Mouse (Mus musculus) cerebellum, adult 9-10 months (tissue): ENCODE measurements around the gene Tep1.
"Not testable (repeated sequence)": the region's sequence is repeated elsewhere in the genome, so short reads cannot be mapped to it uniquely, and the experiment has no call there.

Experiments
- DNase-seq: peaks from one replicate; pipeline ENCODE4 v3.0.0; 2022

Gene Tep1

DNA sequence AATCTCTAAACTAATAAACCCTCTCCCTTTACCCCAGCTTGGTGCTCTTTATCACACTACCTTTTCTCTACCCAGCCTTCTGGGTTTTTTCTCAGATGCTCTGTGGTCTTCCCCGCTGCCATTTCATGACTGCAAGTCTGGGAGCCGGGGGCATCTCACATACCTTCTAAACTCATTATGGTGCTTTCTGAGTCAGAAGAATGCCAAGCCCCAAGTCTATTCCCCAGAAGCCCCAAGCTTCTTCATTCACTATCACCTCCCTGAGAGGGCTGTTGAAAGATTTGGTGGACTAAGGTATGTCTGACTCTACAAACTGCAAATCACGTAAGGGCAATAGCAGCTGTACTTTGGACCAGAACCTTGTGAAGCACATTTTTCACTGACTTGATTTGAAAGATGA is 3.4 kb downstream of the Tep1 start:
- no peak for DNase-seq

GRCm38 (mm10) chr14:50865005-50865404 is 5.4 kb downstream of the Tep1 start:
- not testable (repeated sequence) for DNase-seq

DNA sequence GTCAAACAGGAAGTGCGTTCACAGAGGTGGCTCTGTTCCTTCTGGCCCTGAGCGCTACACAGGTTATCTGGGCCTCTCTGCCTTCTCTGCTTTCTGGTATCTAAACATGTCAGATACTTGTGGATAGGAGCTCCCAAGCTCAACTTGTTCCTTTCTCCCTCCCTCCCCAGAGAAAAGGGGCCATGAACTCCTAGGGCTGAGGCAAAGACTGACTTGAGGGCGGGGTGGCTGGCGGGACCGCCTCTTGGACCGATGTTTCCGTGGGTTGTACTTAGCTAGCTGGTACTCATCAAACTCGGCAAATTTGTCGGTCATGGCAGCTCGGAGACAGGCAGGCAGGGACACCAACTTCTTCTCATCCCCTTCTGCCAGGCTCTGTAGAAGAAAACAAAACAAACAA is 7.7 kb downstream of the Tep1 start:
- no peak for DNase-seq

GRCm38 (mm10) chr14:50855788-50856187 is 14.6 kb downstream of the Tep1 start:
- DNase-seq: no peak

DNA sequence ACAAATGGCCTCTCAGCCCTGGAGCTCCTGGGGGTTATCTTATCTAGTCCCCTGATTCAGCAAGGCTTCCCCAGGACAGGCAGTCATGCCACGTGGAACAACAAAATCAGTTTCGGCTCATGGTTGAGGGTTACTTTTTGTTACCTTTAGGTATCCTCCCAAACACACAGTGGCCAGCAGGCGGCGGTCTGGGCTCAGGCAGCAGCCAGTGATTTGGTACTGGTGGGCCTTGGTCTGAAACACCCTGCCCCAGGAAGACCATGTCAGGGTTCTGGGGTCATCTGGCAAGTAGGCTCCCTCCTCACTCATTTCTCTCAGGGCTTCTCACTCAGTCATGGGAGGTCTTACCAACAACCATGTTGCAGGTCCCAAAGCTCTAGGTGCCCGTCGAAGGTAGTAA is 33.1 kb downstream of the Tep1 start:
- no peak for DNase-seq

DNA sequence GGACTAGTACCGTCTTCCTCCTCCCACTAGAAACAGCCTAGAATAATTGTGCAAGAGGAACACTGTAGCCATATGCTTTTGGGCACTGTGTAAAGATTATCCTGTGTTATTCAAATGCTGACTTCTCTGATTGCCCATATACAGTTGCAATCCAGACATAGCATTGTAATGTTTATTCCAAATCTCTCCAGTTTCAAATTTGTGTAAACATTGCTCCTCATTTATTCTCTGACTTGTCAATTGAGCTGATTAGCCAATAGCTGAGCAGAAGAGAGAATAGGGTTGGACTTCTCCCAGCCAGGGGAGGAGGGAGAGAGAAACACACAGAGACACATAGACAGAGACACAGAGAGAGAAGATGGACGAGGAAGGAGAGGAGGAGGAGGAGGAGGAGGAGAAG is 35.9 kb downstream of the Tep1 start:
- peak; percentile 10 for DNase-seq

DNA sequence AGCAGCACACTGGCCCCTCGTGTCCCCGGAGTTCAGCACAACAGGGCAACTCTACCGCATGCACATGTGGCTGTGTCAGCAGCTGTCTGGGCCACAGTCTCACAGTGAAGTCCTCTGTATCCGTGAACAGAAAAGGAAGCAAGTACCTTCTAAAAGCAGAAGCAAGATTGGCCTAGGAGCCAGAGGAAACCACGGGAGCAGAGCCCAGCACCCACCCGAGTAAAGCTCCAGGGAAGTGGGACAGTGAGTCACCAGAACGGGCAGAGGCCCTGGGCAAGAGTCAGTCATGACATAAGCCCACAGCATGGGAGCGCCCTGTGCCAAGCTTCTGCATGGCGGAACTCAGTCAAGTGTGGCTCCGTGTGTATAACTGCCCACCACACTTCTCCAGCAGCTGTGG is 36.4 kb downstream of the Tep1 start:
- DNase-seq: peak; percentile 63

GRCm38 (mm10) chr14:50829878-50830277 is 40.5 kb downstream of the Tep1 start:
- no peak for DNase-seq

DNA sequence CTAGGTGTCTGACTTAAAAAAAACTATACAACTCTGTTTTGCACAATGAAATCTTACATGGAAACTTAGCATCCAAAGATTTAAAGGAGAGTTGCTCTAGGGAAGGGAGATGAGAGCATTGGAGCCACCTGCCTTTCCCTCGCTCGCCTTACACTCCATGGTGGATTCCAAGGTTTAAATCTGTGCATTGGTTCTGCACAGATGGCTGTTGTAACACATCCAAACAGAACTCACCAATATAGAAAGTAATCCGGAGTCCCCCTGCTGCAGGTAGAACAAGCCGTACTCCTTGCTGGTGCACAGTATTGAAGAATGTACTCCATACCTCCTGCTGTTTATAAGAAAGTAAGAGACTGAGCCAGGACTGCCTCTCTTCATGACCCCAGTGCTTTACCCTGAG is 43.8 kb downstream of the Tep1 start:
- DNase-seq: no peak

DNA sequence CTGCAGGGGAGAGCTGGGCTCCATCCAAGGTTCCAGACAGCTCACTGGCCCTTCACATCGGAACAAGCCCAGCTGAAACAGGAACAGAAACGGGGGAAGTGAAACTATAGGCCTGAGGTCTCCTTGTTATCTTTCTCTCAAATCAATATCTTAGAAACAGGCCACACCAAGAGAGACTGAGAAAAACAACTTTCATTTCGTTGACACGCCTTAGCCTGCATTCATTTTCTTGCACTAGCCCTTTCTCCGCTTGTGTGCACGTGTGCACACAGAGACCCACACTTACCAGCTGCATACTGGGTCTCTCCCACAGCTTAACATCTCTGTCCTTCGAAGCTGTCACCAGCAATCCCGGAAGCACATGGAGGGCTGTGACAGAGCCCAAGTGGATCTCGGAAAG is 46.1 kb downstream of the Tep1 start:
- no peak for DNase-seq

DNA sequence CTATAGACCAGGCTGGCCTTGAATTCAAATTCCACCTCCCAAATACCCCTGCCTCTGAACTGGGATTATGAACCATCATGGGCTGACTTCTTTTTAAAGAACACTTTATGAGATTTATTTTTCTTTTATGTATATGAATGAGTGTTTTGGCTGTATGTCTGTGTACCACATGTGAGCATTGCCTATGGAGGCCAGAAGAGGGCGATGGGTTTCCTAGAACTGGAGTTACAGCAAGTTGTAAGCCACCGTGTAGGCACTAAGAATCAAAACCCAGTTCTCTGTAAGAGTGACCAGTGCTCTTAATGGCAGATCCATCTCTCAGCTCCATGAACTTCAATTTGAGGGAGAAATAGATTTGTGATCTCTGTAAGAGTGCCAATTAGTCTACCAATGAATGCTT is 47.1 kb downstream of the Tep1 start:
- DNase-seq: no peak

- DNase-seq: no peak
Measured at GRCm38 (mm10) chr14:50813060-50813459, 57.3 kb downstream of the Tep1 start.

DNA sequence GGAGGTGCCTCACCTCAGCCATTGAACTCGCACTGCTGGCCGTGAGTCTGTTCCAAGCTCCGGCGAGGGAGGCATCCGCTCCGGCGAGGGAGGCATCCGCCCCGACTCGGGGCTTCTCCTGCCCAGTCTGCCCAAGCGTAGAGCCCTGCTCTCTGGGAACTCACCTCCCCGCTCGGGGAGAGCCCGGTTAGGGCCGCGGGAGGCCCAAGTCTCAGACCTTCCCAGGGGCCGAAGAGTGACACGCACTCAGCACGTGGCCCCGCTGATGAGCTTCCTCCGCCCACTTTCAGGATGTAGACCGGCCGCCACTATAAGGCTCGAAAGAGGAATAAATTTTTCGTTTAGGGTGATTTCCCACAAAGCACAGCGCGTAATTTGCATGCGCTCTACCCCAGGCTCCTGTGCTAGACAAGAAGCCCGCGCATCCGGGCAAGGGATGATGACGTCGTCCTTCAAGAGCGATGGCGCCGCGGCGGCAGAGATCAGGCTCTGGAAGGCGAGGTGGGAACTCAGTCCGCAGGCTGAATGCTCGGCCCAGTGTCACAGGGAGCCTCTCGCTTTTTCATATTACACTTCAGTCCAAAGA is 62.8 kb downstream of the Tep1 start, which contains the start of the genes Ccnb1ip1 and Parp2:
Gene Ccnb1ip1 (minus strand): TSS at position 246 of the 586 bp plus-strand sequence.
Gene Parp2 (plus strand): TSS at position 355 of the 586 bp plus-strand sequence.
- peak; percentile 100 for DNase-seq

DNA sequence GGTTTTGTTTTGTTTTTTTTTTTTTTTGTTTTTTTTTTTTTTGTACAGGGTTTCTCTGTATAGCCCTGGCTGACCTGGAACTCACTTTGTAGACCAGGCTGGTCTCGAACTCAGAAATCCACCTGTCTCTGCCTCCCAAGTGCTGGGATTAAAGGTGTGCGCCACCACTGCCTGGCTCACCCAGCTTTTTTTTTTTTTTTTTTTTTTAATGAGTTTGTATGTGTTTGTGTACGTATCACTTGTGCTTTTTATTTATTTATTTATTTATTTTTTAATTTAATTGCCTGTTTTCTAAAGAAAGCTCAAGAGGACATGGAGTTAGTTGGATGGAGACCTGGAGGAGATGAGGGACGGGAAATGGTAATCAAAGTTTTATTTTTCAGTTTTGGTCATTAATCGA is 63.9 kb downstream of the Tep1 start:
- not testable (repeated sequence) for DNase-seq

GRCm38 (mm10) chr14:50804683-50805082 is 65.7 kb downstream of the Tep1 start:
- DNase-seq: no peak

DNA sequence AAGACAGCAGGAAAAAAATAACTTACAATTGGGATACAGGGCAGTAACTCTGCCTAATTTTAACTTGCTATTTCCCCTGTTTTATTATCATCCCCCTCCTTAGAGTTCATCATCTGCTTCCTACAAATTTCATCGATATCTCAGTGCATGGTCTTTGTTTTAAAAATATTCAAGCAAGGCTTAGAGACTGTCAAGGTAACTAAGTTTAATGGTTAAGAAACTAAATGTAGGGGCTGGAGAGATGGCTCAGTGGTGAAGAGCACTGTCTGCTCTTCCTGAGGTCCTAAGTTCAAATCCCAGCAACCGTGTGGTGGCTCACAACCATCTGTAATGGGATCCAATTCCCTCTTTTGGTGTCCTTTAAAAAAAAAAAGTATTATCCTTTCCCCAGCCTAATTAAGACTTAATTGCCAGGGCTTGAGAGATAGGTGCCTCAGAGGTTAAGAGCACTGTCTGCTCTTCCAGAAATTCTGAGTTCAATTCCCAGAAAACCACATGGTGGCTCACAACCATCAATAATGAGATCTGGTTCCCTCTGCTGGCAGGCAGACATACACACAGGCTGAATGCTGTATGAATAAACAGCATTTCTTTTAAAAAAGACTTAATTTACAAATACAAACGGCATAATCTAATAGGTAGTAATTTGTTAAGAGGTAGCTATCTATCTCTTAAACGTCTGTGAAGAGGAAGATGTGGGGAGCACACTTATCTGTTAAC is 67.4 kb downstream of the Tep1 start:
- no peak for DNase-seq

DNA sequence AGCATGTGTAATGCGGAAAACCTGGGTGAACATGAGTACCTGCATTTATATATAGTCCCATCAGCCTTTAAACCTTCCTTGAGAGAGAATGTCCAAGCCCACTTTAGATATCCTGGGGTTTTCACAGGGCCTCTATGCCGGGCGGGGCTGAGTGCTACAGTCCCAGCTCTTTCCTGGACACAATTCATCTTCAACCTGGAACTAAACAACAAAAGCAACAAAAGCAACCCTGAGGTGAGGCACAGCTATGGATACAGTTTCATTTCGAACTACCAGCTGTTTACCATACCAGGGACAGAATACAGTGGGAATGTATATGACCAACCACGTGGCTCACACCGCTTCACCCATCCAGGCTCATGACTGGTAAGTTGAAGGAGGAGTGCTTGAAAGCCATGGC is 67.9 kb downstream of the Tep1 start:
- no peak for DNase-seq

DNA sequence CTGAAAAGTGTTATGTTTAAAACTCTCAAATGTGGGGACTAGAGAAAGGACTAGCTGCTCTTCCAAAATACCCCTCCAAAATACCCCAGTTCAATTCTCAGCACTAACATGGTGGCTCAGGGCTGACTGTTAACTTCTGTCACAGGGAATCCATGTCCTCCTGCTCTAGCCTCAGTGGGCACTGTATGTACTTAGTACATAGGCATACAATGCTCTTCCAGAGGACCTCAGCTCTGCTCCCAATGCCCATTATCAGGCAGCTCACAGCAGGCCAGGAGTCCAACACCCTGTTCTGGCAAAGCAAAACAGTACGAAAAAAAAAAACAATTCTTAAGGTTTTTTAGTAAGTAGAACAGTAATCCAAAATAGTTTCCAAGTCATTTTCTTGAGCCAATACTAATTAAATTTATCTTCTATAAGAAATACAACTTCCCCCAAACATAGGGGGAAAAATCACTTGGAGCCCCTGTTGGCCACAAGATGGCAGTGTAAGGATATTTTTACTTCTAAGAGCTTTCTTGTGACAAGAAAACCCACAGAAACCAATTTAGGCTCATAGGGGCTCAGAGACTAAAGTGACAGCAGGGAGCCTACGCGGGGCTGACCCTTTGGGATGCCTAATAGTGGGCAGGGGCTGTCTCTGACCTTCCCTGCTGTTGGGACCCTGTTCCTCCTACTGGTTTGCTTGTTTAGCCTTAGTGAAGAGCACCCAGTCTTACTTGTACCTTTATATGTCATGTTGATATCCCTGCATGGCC is 70.7 kb downstream of the Tep1 start:
- peak; percentile 65 for DNase-seq

DNA sequence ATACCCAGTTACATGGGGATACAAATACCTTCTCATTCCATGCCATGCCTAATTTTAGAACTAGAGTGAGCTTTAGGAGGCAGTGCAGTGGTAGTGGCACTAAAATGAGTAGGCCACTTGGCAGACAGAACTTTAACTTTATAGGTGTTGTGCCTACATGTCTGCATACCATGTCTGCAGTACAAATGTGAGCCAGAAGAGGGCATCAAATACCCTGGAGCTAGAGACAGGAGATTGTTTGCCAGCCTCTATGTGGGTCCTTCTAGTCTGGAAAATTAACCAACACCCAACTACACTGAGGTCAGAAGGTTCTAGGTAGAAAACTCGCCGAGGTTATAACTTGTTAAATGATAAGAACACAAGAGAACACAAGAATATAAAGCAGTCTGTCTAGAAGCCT is 71.8 kb downstream of the Tep1 start:
- no peak for DNase-seq

DNA sequence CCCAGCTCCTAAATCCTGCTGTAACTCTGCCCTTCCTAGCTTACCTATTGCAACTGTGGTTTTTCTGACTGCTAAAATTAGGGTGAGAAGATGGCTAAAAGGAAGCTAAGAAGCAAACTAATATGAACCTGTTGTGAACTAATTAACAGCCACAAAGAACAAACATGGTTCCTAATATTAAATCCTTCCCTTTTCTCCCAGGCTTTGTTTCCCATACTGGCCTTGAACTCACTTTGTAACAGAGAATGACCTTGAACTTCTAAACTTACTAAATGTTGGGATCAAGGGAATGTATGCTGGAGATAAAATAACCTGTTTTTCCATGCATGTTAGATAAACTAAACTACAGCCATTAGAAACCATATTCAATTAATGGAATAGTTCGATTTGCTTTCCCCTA is 73.9 kb downstream of the Tep1 start:
- no peak for DNase-seq

DNA sequence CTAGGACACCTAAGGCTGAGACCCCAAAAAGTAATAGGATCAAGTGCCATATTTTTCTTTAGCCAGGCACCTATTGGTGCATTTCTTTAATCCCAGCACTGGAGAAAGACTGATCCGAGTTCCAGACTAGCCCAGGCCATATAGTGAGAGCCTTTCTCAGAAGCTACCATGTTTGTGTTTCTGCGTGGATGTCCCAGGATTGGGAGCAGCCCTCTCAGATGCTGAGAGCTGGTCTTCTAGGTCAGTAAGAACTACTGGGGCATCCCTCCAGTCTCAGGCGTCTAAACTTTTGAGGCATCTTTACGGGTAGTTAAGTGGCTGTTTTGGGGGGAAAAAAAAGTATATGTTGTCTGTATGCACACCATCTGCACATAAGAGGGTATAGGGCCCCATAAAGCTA is 74.4 kb downstream of the Tep1 start:
- no peak for DNase-seq

DNA sequence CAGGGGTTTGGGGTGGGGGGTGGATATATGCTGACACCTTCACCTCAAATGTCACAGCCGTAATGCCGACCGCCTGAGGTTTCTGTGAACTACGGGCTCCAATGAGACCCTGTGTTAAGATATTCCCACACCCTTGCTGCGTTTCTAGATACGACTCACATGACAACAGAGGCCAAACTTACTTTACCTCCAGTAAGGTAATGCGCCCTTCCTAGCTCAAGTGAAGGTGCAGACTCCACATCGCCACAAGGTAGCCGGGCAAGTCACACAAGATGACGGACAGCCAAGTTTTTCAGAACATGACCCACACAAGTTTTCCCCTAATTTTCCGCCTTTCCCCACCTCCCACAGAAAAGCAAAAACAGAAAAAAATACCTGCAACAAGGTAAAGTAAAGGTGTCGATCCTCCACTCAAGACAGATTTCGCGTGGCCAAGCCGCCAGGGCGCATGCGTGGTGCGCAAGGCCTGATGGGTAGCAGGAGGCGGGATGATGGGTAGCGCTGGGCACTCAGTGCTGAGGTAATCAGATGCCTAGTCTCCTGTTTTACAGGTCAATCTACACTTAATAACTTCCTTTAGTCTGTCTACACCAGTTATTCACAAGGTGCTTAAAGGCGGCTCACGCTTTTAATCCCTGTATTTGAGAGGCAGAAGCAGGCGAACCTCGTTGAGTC is 75.0 kb downstream of the Tep1 start:
- no peak for DNase-seq

DNA sequence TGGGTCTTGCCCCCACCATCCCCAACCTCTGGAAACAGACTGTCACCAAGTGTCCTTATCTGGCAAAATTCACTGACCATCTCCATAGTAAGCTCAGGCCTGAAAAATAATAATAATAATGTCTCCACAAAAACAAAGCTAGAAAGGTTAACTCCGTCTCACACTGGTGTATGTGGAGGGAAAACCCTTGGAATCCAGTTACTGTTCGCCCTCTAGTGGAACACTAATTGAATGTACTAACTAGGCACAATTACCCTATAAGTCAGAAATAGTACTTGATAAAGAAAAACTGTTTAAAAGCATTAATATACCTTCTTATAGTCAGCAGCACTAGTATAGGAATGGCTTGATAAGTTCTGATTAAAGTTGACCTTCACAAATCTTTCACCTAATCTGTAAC is 82.2 kb downstream of the Tep1 start:
- DNase-seq: no peak

GRCm38 (mm10) chr14:50785251-50785637 is 85.1 kb downstream of the Tep1 start, which contains the start of gene Ttc5:
TSS of gene Ttc5 (minus strand) at chr14:50785519.
- DNase-seq: peak; percentile 90
